In genomic region chr3:130077291-130077690, GRCm38 (mm10) we compare ENCODE assay signal across 28 mouse cellular contexts.
"Had no signal": no experiment of that assay in that cellular context is flagged by ENCODE, and none has a peak within 500 bp of the region (broad histone marks: within the 10 kb centered on the region; RNA-seq: fewer than 3 reads in every experiment).

No protein-coding gene starts in this region.

- H3K27me3 ChIP-seq: embryonic facial prominence, embryonic 12.5 days; embryonic facial prominence, embryonic 15.5 days; forebrain, embryonic 12.5 days; forebrain, embryonic 13.5 days; forebrain, embryonic 15.5 days had no signal

- H3K4me2 ChIP-seq: embryonic facial prominence, embryonic 12.5 days; embryonic facial prominence, embryonic 13.5 days; embryonic facial prominence, embryonic 15.5 days; forebrain, embryonic 12.5 days; forebrain, embryonic 13.5 days; forebrain, embryonic 15.5 days had no signal

- H3K9ac ChIP-seq: embryonic facial prominence, embryonic 12.5 days; embryonic facial prominence, embryonic 13.5 days; embryonic facial prominence, embryonic 15.5 days; forebrain, embryonic 12.5 days; forebrain, embryonic 13.5 days; forebrain, embryonic 15.5 days; forebrain, postnatal 0 days had no signal

- H3K4me1 ChIP-seq: embryonic facial prominence, embryonic 10.5 days; embryonic facial prominence, embryonic 12.5 days; embryonic facial prominence, embryonic 13.5 days; embryonic facial prominence, embryonic 15.5 days; forebrain, embryonic 10.5 days; forebrain, embryonic 12.5 days; forebrain, embryonic 13.5 days; forebrain, embryonic 15.5 days had no signal

- ATAC-seq: forebrain, embryonic 13.5 days; forebrain, embryonic 14.5 days; forebrain, embryonic 15.5 days; forebrain, embryonic 16.5 days; forebrain, postnatal 0 days had no signal

- H3K4me3 ChIP-seq: embryonic facial prominence, embryonic 10.5 days; embryonic facial prominence, embryonic 12.5 days; embryonic facial prominence, embryonic 13.5 days; embryonic facial prominence, embryonic 15.5 days; erythroblast, embryonic 14.5 days; forebrain, embryonic 10.5 days; forebrain, embryonic 12.5 days; forebrain, embryonic 13.5 days; forebrain, embryonic 15.5 days; gastrocnemius, adult 2 months; heart, adult 2 months had no signal

- H3K27ac ChIP-seq: embryonic facial prominence, embryonic 10.5 days; embryonic facial prominence, embryonic 12.5 days; embryonic facial prominence, embryonic 13.5 days; embryonic facial prominence, embryonic 15.5 days; forebrain, embryonic 10.5 days; forebrain, embryonic 12.5 days; forebrain, embryonic 13.5 days; forebrain, embryonic 15.5 days; gastrocnemius, adult 2 months; heart, adult 2 months had no signal

- H3K9me3 ChIP-seq: embryonic facial prominence, embryonic 10.5 days; embryonic facial prominence, embryonic 12.5 days; embryonic facial prominence, embryonic 13.5 days; embryonic facial prominence, embryonic 15.5 days; forebrain, embryonic 10.5 days; forebrain, embryonic 12.5 days; forebrain, embryonic 13.5 days; forebrain, embryonic 15.5 days had no signal

- H3K36me3 ChIP-seq: embryonic facial prominence, embryonic 10.5 days; embryonic facial prominence, embryonic 12.5 days; embryonic facial prominence, embryonic 13.5 days; embryonic facial prominence, embryonic 15.5 days; forebrain, embryonic 10.5 days; forebrain, embryonic 12.5 days; forebrain, embryonic 15.5 days had no signal

- DNase-seq: cerebellum, adult 2 months; cerebellum, adult 8-10 months; cerebellum, adult 9-10 months; cerebellum, adult 9-11 months; cerebellum, postnatal 10 days; cerebellum, postnatal 14 days; cerebellum, postnatal 25 days; cerebellum, postnatal 36 days; embryo, embryonic 11 days; forebrain, postnatal 0 days; gastrocnemius, adult 2 months; gastrocnemius, postnatal 10 days; gastrocnemius, postnatal 14 days; gastrocnemius, postnatal 25 days; gastrocnemius, postnatal 36 days; heart, adult 18-20 months; heart, adult 2 months had no signal
